Mouse (Mus musculus) right cerebral cortex, adult 2 months (tissue): ENCODE measurements at regions not wholly inside any gene's neighbourhood (a gene's known extent, or its start where the extent isn't known, plus 50 kb on each side); places are given as distances from the start of the nearest gene placed in this dataset.

Experiments used
- DNase-seq, 2 experiments: peaks; one replicate each; pipeline ENCODE4 v3.0.0; 2021 to 2022; ENCODE audit warnings: low spot score in 2 of 2

DNA sequence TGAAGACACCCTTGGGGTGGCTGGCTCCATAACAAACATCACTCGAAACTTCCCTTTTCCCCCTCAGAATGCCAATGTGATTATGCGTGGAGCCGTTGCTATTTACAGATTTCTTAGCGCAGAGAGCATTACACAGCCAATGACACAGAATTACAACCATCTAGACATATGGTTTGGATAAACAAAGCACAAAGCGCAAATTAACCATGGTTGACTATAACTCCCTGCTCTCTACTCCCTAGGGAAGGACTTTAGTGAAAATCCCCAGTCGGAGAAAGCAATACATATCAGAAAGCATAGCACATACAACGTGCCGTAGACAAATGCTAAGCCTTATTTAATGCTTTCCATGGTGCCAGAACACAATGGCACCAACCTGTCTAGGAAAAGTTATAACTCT lies 131.8 kb downstream of the Tshz3 start:
- DNase-seq: no peak

DNA sequence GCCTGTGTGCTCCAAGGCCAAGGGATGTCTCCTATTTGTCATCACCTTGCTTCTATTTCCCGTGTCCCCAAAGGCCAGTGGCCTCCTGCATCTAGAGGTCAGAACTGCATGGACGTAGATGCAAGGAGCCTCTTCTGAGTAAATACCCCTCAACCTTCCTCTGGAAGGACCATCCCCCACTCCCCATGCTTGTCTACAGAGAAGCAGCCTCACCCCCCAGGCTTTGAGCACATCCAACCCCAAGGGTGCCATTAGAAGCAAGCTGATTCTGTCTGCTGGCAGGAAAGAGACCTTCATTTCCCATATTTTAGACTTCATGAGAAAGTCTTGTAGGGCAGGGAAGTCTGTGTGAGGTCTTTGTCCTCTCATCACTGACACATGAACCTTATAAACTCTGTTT lies 132.2 kb downstream of the Tshz3 start:
- DNase-seq: no peak

DNA sequence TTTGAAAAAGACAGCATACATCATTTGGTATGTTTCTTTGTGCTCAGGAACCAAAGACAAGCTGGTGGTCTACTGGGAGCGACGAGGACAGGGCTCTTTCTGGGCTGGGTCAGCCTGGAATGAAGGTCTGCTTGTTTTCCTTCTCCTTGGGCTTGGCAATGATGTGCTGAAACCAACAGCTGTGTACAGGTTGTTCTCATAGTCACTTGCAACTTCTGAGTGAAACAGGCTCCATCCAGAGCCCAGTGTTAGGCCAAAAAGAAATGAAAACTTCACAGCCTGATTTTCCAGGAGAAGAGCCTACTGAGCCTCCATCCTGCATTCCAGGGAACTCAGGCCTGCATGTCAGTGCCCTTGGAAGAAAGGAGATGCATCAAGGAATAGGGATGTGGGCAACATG lies 150.4 kb downstream of the Tshz3 start:
- no peak for DNase-seq

DNA sequence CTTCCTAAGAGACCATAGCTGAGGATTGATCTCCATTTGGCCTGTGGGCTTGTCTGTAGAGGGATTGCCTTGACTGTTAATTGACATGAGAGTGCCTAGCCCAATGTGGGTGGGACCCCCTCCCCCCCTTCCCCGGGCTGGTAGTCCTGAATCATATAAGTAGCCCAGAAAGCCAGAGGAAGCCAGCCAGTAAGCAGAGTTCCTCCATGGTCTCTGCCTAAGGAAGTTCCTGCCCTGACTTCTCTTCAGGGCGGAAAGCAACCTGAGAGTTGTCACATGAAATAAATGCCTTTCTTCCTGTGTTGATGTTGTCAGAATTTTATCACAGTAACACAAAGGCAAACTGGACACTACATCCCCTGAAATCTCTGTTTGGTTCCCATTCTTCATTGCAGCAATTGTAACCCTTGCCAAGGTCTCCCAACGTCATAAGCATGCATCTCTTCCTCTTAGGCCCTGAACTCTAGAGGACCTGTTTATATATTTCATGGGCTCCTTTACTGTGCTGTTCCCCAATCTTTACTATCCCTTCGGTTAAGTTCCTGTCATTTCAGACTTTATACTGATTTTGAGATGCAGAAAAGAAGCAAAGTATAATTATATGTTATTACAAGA lies 153.5 kb downstream of the Tshz3 start:
- DNase-seq: no peak

DNA sequence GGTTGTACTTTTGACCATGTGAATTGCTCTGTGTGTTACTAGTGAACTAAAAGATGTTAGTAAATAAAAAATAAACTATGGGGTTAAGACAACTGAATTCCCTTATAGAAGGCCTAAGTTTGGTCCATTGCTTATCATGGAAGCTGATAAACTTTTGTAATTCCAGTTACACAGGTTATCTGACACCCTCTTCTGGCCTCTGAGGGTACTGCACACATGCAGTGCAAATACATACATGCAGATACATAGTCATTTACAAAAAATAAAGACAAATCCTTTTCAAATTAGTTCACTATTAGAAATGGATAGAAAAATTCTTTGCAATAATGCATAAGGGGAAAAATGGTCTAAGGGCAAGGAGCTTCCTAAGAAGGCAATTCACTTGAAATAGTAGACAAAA lies 156.4 kb downstream of the Tshz3 start:
- DNase-seq: no peak

DNA sequence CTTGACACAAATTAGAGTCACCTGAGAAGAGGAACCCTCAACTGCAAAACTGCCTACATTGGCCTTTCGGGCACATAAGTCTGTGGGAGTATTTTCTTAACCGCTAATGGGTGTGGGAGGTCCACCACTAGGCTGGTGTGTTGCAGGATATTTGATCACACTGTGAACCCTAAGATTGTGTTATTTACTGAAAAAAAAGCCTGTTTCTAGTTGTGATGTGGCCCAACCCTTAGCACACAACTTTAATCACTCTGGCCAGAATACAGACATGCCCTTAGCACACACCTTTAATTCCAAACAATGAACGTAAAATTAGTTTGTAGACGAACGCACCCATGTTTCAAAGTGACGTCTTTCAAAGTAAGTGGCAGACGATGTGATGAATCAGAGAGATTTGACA lies 161.5 kb downstream of the Tshz3 start:
- no peak for DNase-seq

DNA sequence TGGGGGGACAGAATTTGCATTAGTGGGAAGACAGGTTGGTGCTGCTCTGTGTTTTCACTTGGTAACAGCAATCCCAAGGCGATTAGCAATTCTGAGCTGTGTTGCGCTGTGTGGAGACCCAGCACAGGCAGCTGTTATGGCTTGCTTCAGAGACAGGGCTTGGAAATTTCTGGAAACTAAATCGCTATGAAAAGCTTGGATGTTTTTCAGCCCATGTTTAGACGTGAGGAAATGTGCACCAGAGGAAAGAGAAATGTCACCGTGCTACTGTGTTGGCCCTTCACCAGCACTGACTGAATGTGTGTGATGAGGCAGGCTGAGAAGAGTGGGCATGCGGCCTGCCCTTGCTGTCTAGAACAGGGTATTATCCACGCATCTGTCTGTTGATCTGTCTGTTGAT lies 164.6 kb downstream of the Tshz3 start:
- peak in 1 of 2 experiments; percentile 13 for DNase-seq

DNA sequence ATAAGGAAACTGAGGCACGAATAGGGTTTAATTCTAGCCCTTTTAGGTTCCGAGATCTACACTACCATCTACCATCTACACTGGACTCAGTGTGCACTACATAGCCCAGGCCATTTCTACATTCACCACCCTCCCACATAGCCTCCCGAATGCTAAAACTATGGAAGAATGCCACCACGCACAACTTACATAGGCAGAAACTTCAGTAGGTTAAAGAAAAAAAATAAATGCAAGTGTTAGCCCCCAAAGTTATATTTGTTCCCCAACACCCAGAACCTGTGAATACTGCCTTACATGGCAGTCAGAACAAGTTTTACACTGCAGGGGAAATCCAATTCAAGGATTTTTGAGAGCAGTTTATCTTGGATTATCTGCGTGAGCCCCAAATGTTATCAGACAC lies 165.8 kb downstream of the Tshz3 start:
- DNase-seq: peak; percentile 13 to 18

DNA sequence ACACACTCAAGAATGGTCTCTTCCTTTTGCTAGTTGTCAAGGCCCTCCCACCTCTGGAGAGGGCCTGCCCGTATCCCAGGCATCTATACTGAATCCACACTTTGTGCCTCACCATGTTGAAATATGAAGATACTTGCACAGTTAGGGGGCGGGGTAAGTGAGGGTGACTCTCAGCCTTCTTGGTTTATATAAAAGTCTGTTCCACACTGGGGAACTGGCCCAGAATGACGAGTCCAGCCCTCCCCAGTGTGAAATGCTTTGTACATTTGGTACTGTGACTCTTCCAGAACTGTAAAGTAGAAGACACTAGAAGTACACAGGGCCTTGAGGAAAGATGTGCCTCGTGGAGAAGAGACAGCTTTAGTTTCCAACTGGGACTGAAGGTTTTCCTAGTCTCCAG lies 166.8 kb downstream of the Tshz3 start:
- peak; percentile 10 to 12 for DNase-seq

DNA sequence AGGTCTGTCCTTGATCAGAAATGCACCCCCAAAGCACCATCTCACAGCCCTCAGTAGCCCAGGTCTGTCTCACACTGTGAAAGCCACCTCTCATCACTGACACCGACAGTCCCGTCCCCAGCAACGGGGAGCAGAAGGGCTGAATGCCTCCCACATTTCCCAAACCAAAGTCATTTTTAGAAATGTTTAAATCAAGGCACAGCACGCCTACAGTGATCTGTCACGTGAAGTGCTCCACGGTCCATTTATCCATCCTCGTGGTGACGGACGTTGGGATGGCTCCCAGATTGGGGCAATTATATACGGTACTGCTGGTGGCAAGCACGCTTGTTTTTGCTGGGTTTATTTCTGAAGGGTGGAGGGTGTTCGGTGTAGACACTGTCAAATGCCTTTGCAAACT lies 168.7 kb downstream of the Tshz3 start:
- DNase-seq: peak; percentile 26 to 54

DNA sequence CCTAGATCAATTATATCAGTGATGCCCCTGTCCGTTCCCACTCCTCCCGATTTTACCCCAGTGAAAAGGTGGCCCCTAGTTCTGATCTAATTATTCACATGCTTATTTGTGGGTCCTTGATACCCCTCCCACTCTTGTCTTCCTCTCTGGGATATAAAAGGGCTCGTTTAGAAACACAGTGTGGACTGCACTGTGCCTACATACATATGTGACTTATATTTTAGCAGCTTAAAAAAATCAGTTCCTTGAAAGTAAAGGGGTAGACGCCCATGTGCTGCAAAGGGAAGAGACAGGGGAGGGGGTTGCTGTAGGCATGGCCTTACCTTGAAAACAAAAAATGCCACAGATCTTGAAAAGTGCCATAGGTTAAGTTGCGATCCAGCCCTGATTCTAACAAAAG lies 176.1 kb downstream of the Tshz3 start:
- DNase-seq: no peak

DNA sequence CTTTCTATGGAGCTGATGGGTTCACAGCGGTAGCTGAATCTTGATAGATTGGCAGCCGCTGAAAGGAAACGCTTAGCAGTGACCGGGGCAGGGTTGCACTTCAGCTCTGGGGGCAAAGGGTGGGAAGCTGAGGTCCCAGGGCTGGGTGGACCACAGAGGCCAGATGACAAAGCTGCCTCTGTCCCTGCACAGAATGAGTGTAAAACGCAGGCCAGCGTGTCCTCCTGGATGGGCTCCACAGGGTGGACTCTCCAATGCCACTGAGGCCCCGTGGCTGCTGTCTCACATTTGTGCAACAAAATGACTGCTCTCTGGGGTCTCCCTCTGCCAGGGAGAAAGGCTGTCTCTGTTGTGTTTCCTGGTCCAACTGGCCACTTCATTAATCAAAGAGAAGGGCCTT lies 179.8 kb downstream of the Tshz3 start:
- DNase-seq: no peak

DNA sequence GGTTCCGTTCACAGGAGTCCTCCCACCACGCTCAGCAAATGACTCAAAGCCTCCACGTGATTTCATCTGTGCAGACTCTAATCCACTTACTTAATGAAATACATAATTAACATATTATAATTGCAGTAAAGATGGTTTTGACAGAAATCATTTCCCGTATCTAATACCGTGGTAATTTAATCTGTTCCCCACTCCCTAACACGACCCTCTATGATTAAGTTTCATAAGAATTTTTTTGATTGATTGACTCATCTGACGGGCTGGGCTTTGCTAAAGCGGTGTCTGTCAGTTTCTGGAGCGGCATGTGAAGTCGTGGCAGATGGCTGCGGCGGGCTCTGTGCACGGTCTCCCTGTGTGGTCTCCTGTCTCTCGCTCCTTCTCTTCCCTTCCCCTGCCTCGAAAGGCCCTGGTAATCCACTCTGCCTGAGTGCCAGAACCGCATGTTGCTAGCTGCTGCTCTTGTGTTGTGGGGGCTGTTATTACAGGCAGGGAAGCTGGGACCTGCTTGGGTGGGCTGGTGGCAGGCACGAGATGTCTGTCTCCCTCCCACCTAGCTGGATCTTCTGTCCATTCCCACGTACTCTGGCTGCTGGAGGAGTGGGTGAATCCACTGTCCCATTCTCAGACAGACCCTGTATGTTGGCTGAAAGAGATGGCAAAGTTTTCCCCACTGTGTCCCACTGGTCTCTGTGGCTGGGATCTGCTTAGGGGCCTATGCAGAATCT lies 195.0 kb downstream of the Tshz3 start:
- no peak for DNase-seq

DNA sequence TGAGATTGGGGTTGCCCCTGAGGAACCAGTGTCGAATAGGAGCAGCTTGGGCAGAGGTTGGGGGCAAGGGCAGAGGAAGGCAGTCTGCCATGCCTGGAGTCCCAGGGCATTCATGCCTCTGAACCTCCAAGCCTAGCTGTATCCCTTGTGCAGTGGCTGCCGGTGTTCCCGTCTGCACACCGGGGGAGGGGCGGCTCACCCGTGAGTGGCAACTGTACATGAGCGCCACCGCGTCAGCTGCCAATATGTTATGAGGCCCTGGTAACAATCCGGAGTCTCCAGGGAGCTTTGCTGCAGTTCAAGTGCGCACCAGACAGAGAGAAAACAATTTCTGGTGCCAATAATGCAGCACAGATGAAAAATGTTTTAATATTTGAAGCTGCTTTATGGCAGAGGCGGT lies 198.4 kb downstream of the Tshz3 start:
- DNase-seq: no peak

DNA sequence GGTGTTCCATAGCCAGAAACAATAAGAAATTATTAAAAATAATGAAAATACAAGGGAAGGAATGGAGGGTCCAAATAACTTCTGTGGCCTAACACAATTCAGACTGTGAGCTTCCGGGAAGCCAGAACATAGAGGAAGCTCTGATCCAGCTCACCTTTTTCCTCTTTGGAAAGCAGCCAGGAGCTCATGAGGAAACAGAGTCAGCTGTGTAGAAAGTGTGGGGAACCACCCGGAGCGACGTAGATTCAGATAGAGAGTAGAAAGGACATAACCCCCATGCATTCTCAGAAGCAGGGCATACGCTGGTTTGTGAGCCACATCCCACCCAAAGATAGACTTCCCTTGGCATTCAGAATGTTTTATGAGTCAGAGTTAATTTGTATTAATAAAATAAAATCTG lies 203.6 kb downstream of the Tshz3 start:
- no peak for DNase-seq

DNA sequence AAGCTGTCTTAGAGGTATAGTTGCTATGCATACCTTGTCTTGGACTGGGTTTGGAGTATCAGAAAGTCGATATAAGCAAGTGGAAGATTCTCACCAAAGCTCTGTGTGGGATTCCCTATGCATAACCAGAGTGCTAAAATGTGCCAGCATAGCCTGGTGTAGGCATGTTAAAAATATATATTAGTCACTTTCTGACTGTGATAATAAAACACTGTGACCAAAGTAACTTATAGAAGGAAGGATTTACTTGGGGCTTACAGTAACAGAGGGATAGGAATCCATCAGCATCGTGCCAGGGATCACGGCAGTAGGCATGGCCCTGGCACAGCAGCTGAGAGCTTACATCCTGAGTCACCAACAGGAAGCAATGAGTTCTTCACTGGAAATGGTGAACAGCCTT lies 215.4 kb downstream of the Tshz3 start:
- DNase-seq: peak in 1 of 2 experiments; percentile 28

DNA sequence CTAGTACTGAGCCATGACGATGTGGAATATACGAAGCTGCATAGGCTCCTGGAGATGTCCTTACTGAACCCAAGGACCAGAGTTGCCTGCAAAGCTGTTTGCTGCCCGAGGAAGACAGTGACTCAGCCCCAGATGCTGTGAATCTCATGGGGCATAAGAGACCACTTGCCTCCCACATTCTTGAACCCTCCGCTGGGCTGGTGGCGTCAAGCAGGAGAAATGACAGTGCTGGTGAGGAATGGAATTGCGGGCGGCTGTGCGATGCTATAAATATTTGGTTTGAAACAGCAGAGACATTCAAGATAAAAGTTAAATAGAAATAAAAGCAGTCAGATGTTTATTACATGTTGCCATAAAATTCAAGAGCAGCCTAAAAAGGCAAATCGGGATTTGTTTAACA lies 216.3 kb downstream of the Tshz3 start:
- DNase-seq: peak; percentile 32 to 44

DNA sequence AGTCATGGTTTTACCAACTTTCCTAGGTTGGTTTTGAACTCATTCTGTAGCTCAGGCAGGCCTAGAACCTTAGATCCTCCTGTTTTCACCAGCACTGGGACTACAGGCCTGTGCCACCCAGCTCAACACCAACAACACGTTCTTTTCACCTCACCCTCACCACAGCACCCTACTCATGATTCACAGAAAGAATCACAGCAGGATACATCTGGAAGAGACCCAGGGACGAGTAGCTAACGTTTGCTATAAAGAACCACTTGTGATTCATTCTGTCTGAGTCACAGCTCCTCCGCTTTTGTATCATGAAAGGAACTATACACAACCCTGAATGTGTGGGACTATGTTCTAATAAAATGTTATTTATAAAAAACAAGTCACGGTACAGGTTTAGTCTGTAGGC lies 217.3 kb downstream of the Tshz3 start:
- DNase-seq: peak; percentile 44 to 57

DNA sequence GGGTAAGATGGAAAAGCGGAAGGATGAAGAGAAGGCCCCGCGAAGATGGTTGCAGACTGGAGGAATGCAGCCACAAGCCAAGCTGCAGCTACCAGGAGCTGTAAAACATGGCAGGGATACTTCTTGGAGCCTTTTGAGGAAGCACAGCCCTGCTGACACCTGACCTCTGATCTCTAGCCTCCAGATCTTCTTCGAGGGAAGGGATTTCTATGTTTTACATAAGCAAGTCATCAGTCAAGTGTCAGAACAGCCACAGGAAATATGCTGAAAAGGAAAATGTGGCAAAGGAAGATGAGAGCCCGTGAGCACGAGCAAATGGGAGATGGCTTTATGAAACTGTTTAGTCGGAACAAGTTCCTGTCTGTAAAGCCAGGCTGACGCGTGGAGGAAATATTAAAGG lies 219.1 kb downstream of the Tshz3 start:
- no peak for DNase-seq

DNA sequence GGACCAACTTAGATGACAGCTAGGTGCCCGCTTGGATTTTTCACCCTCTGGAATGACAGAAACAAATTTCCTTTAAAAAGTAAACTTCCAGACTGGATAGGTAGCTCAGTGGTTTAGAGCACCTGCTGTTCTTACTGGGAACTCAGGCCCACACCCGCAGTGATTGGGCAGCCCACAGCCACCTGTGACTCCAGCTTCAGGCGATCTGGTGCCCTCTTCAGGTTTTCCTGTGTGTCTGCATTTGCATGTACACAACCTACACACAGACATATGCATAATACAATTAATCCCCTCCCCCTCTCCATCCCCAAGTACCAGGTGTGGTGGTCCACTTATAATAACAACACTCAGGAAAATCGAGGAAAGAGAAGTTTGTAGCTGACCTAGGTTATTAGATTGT lies 221.5 kb downstream of the Tshz3 start:
- DNase-seq: no peak

DNA sequence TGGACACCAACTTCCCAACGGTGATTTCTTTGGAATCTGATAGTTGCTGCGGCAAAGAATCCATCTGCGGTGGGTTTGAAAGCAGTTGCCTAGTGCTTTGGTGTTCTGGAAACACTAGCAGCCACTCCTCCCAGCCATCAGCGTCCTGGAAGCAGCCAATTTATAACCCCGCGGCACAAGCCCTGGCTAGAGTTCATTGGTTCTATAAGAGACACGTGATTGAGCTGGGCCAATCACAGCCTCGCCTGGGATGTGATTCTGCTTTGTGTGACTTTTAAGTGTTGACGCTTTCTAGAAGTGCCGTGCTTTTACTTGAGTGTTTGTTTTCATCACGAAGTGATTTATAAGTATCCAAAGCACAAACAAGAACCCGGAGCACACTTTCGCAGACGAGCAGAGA lies 223.1 kb downstream of the Tshz3 start:
- DNase-seq: no peak

DNA sequence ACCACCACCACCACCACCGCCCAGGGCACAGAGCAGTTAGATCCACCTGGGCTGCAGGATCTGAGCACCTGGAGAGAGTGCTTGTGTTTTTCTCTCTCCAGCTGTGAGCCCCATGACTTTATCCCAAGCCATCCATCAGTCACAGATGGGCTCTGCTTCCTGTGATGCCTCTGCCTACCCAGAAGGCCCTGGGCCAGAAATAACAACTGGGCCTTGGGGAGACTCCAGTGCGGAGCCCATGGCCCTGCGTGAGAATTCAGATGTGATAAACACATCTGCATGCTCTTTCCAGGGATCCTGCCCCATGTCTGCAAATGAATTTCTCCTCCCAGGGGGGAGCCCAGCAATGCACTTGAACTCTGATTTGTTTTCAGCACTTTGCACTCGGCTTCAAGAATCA lies 235.6 kb downstream of the Tshz3 start:
- DNase-seq: no peak

DNA sequence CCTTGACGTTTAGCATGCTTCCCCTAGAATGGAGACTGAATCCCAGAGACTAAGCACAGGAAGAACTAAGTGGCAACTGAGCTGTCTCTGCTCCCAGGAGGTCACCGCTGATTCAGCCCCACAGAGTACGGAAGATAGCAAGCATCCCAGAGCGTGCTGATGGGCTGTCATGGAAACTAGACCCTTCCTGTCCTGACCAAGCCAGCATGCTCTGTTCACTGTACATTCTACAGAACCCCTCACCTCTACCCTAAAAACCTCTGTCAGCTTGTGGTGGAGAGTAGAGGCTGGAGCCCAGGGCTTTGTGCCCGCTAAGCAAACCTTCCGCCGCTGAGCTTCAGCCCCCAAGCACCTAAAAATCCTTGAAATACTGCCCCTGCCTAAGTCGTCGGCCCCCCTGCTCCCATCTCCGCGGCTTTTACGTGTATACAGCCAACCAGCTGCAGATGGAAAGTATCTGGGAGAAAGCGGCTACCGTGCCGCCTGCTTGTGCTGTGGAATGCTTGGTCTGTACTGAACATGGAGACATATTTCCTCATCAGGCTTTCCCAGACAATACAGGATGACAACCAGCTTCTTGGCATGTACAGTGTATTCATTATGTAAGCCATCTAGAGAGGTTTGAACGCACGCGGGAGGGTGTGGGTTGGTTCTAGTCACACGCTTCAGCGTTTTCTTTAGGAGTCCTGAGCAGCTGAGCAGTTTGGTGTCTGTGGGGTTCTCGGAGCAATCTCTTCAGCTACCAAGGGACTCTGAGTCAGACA lies 237.1 kb downstream of the Tshz3 start:
- DNase-seq: peak; percentile 63 to 83
